Mouse (Mus musculus) small intestine, adult 2 months (tissue): Measurements from ENCODE around the gene Osr1.

ENCODE experiments used
- CTCF ChIP-seq: fragments of 200-500 bp; IDR thresholded peaks from 2 replicates; pipeline ENCODE4 v1.5.1; 2012; ENCODE audit warnings: low read depth, mild to moderate bottlenecking, control low read depth, inconsistent platforms, low read length, moderate library complexity, mixed read lengths; ENCODE audit not compliant: insufficient replicate concordance, insufficient read length; ENCODE audit errors: extremely low read depth
- POLR2A ChIP-seq: fragments of 200-500 bp; IDR thresholded peaks from 2 replicates; pipeline ENCODE4 v1.6.1; 2012; ENCODE audit warnings: low read depth, mild to moderate bottlenecking, control low read depth, inconsistent platforms, low read length, moderate library complexity

GRCm38 (mm10) chr12:9570496-9570995 lies 630 bp downstream of the Osr1 start:
- TF ChIP-seq POLR2A, result no peak
- no peak for TF ChIP-seq CTCF
